Mouse (Mus musculus): Measurements from ENCODE around the gene Acbd5. TPM values are rescaled to one million over a fixed set of nuclear protein-coding genes. Genes with fewer than 3 reads are reported as not detected.

The Acbd5 gene
- polyA plus RNA-seq, 1 experiment from 2014 or later: 33.1 TPM

- no peaks in the 10 kb centered on the region for H3K9me3 ChIP-seq (ENCODE audit: control insufficient read depth, low read depth, low read length)
- H3K4me1 ChIP-seq (ENCODE audit: control insufficient read depth, insufficient read depth, low read length): peaks cover 19% of the 10 kb centered on the region
- ATAC-seq (ENCODE audit: insufficient number of reproducible peaks, insufficient read depth, low FRiP score, low read depth): peak; percentile 98
- peak within 1 kb of the TSS; percentile 59 for H3K9ac ChIP-seq (replicated peaks; ENCODE audit: low read depth, low read length)
- under 1% methylated on average over 61 of the region's 61 CpGs for WGBS
- no peaks in the 10 kb centered on the region; the same call in 1 of the 2 replicates for H3K36me3 ChIP-seq (ENCODE audit: control insufficient read depth, insufficient read depth, low read length)
- no peaks in the 10 kb centered on the region for H3K27me3 ChIP-seq (ENCODE audit: control insufficient read depth, insufficient read depth, low read length)
- H3K4me2 ChIP-seq (replicated peaks; ENCODE audit: low read depth, low read length): peak within 1 kb of the TSS; percentile 61
- peak within 1 kb of the TSS; percentile 80 for H3K4me3 ChIP-seq (ENCODE audit: low read depth, low read length)
- peak within 1 kb of the TSS; percentile 95 for H3K27ac ChIP-seq (ENCODE audit: low read length)
These were observed 88.0 kb downstream of the Acbd5 start, which contains the start of the genes Mastl and Yme1l1 for GRCm38 (mm10) chr2:23155777-23156607. Gene Mastl (minus strand): TSS chr2:23156024. Gene Yme1l1 (plus strand): TSS chr2:23156369.

DNA sequence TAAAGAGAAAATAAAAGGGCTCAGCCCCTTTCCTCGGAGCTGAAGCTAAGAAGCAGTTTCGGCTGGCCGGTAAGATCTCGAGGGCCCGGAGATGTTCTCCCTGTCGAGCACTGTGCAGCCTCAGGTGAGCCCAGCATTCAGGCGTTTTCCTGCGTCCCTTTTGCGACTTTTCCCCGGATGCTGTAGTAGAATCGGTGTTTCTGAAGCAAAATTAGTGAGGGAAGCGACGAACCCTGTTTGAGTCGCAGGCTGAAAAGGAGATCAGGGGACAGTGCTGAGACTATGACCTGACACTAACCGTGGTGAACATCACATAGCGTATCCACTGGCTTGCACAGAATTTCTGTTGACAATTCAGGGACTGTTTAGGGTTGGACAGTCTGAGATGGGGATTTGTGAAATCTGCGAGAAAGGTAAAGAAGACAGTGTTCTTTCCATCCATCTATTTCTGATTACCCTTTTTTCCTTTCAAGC, 88.7 kb downstream of the Acbd5 start:
- Histone ChIP-seq H3K4me2 (replicated peaks; ENCODE audit: low read depth, low read length) (peak overlapping the region; percentile 38), H3K36me3 (ENCODE audit: control insufficient read depth, insufficient read depth, low read length) (no peaks in the 10 kb centered on the region; the same call in 1 of the 2 replicates), H3K9me3 (ENCODE audit: control insufficient read depth, low read depth, low read length) (no peaks in the 10 kb centered on the region), H3K27me3 (ENCODE audit: control insufficient read depth, insufficient read depth, low read length) (no peaks in the 10 kb centered on the region), H3K4me1 (ENCODE audit: control insufficient read depth, insufficient read depth, low read length) (peaks cover 19% of the 10 kb centered on the region), H3K27ac (ENCODE audit: low read length) (peak overlapping the region; percentile 95), H3K4me3 (ENCODE audit: low read depth, low read length) (peak overlapping the region; percentile 80), H3K9ac (replicated peaks; ENCODE audit: low read depth, low read length) (peak overlapping the region; percentile 59)
- WGBS: 0% methylated on average over 17 of the region's 17 CpGs
- peak; percentile 1; the same call in 1 of the 2 replicates for ATAC-seq (ENCODE audit: insufficient number of reproducible peaks, insufficient read depth, low FRiP score, low read depth)

Other genes starting within 250 kb of the Acbd5 start
- gene Pdss1, start 172.6 kb upstream of the Acbd5 start, polyA plus RNA-seq (2014; fragmentation: Nextera tagmentation; extraction: Ambion mirVana): 17.2 and 19.2 TPM in 2 replicates
- gene Abi1, start 27.9 kb upstream of the Acbd5 start, polyA plus RNA-seq (2014; fragmentation: Nextera tagmentation; extraction: Ambion mirVana): 58.6 TPM in 2 replicates
- 12.3 and 15.9 TPM in 2 replicates for gene Mastl, start 87.9 kb downstream of the Acbd5 start, polyA plus RNA-seq (2014; fragmentation: Nextera tagmentation; extraction: Ambion mirVana)
- 85.8 and 90.2 TPM in 2 replicates for gene Yme1l1, start 88.2 kb downstream of the Acbd5 start, polyA plus RNA-seq (2014; fragmentation: Nextera tagmentation; extraction: Ambion mirVana)
- not detected in 2 replicates for gene 4931423N10Rik, start 139.3 kb downstream of the Acbd5 start, polyA plus RNA-seq (2014; fragmentation: Nextera tagmentation; extraction: Ambion mirVana)

All from stomach, embryonic 14.5 days (tissue).